Mouse (Mus musculus) lung, postnatal 36 days (tissue): ENCODE data around the gene Tpcn1.
A peak's percentile ranks its signal among the peaks of the same experiment; 100 is the strongest.

Experiments used
- DNase-seq: peaks from one replicate; pipeline ENCODE4 v3.0.0; 2022; ENCODE audit warnings: mixed read lengths

Tpcn1 gene

DNA sequence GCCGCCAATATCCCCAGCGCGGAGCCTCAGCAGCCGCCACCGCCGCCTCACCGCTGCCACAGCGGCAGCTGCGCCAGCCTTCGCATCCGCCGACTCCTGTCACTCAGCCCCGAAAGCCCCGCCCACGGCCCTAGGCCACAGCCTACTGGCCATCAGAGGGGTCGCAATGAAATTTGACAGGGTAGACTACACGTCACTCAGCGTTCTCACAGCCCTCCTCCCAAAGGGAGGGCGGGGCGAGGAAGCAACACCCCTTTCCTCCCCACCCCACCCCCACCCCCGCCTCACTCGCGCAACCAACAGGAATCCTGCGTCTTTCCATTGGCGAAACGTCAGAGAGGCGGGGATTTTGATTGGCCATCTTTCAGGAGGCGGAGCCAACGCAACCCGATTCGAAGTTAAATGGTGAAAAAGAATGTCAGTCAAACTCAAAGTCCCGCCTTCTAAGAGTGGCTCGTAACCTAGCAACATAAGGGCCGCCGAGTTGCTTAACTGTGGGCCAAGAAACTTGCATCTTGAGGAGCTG, at the start of gene Tpcn1, which contains the start of gene Iqcd:
Tpcn1 (minus strand) TSS at position 105 of the 526 bp plus-strand sequence.
Iqcd (plus strand) TSS at position 448 of the 526 bp plus-strand sequence.
- DNase-seq = peak; percentile 99

DNA sequence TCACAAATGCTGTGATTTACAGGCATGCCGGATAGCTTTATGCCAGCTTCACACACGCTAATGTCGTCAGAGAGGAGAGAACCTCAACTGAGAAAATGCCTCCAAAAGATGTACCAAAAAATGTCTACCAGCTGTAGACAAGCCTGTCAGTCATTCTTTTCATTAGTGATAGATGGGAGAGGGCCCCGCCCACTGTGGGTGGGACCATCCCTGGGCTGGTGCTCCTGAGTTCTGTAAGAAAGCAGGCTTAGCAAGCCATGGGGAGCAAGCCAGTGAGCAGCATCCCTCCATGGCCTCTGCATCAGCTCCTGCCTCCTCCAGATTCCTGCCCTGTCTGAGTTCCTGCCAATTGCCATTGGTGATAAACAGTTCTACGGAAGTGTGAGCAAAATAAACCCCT, 47.2 kb upstream of the Tpcn1 start:
- DNase-seq = no peak

DNA sequence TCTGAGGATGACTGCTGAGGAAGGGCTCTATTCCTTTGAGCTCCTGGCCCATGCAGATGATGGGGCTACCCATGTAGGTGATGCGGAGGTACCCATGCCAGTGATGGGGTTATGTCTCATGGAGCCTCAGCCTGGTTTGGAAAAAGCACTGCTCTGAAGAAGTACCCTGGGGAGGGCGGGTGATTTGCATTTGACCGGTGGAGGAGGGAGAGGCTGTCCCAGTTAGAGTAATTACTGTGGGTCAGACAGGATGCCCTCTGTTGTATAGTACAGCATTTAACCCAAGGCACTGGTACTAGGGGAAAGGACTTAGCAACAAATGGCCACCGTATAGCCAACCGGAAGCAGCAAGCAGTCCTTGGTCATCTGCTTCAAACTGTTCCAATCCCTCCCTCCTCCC, 46.4 kb upstream of the Tpcn1 start:
- no peak for DNase-seq

DNA sequence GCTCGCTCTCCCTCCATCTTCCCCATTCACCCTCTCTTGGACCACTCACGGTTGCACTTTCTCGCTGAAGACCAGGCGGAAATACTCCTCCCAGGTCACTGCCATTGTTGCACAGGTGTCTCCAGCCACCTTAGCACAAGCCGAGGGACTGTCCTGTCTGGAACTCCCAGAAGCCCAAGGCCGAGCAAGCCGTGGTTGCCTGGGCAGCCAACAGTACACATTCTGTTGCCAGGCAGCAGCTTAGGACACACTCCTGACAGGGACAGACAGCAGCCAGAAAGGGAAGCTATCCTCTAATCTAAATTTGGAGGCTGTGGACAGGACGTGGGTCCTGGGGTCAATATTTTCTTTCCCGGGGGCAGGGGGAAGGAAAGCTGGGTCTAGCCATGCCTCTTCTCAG, 45.7 kb upstream of the Tpcn1 start, which contains the start of gene Cfap73:
Cfap73 (minus strand) TSS at position 105 of the 400 bp plus-strand sequence.
- DNase-seq = no peak

DNA sequence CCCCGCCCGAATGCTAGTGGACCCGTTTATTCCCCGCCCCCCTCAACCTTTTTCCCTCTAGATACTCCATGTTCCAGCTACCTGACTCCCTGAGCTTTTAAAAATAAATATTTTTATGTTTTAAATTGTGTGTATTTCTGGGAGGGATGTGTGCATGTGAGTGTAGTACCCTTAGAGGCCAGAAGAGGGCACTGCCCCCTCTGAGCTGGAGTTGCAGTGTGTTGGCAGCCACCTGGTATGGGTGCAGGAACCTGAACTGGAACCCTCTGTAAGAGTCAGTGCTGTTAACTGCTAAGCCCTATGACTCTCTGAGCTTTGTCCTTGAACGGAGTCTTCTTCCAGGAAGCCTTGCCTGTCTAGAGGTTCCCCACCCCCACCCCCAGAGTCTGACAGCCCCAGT, 43.4 kb upstream of the Tpcn1 start:
- no peak for DNase-seq

DNA sequence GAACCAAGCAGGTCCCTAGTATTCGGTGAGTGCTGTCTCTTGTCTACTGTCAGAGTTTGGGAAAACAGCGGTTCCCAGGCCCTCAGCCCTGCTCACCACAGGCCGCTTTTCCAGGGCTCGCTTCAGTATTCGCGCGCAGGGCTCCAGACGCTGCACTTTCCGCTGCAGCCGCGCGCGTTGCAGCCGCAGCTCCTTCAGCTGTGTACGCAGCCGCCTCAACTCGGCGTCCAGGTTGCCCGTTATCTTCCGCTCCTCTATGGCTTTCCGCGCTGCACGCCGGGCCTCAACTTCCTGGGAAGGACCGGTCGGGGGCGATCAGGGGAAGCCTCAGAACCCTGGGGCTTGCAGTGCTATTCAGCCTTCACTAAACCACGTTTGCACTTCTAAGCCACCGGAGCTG, 42.7 kb upstream of the Tpcn1 start:
- DNase-seq = no peak

DNA sequence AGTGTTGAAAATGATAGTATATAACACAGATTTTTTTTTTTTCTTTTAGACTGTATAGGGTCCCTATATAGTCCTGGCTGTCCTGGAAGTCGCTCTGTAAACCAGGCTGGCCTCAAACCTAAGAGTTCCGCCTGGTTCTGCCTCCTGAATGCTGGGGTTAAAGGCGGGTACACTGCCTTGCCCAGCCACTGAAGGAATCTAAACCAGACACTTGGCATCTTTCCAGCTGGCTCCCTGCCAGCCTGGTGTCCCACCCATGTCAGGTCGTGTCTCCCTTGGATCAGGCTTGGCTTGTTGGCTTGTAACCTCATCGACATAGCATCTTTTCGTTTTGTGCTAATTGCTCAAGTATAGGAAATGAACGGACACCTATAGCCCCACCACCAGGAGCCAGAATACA, 40.2 kb upstream of the Tpcn1 start:
- no peak for DNase-seq

DNA sequence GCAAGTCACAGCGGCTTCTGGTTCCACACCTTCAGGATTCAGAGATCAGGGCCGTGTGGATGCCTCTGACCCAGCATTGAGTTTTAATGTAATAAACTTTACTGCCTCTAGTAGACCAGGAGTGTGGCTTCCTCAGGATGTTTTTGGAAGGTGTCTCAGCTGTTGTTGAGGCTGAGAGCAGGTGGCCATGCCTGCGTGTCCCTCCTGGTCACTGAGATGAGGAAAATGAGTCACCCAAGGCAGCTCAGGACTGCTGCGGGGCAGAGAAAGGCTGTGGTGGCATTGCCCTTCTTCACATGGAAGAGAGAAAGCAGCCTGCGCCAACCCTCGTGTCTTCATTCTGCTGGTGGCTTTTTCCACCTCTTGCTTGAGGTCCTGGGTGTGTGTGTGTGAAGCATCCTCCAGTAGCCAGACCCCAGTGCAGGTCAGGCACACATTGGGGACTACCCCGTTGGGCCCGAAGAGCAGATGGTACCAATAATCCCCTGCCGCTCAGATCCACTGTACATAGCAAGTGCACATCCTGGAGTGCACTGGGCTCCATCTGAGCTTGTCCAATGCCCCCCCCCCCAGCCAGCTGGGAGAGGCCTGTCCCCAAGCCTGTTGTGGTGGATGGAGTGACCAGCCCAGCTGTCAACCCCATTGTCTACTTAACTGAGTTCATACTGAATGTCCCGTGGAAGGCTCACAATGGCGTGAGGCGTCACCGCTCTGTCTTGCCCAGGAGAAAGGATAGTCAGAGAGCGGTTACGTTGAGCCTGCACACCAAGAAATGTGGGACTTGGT, 39.2 kb upstream of the Tpcn1 start:
- no peak for DNase-seq

DNA sequence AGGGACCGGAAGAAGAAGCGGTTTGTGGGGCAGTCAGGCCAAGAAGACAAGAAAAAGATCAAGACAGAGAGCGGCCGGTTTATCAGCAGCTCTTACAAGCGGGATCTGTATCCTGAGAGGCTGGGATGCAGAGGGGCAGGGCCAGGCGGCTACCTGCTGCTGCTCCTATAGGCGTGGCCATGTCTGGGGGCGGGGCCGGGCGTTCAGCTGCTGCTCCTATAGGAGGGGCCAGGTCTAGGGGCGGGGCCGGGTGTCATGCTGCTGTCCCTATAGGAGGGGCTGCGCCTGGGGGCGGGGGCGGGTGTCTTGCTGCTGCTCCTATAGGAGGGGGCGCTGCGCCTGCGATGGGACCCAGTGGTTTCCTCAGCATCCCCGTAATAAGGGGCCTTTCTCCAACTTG, 37.9 kb upstream of the Tpcn1 start:
- DNase-seq = peak; percentile 44

DNA sequence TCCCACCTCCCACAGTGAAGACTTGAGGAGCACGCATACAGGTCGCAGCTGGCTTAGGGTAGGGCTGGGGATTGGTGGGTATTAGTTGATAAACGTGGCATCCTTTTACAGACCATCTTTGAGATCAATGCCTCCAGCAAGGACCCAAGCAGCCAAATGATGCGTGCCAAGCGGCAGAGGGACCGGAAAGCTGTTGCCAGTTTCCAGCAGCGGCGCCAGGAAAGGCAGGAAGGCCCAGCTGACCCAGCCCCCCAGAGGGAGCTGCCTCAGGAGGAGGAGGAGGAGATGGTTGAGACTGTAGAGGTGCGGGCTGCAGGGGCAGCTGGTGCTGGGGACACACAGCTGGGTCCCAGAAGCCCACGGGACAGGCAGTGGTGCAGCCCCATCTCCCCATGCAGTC, 36.0 kb upstream of the Tpcn1 start:
- no peak for DNase-seq

DNA sequence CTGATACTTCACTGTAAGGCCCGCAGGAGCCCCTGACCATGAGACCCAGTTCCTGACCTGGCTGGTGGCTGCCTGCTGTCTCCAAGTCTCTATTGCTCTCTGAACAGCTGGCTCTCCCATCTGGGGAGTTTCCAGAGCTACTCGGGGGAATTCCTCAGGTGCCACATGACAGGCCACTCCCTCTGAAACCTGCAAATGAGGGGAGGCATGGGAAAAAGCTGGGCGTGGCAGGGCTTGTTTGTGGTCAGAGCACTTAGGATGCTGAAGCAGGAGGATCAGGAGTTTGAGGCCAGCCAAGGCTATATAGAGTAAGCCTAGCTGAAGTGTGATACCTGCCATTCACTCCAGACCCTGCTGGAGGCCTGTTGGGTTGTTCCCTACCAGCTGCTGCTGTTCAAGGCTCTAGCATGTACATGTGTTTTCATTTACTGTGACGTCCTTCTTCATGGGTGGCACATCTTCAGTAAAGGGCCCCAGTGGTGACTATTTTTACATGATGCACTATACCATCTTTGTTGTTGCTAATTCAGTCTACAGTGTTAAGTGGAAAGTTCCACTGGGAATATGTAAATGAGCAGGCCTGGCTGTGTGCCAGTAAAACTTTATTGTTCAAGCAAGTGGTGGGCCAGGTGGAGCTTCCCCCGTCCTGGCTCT, 33.9 kb upstream of the Tpcn1 start:
- peak; percentile 38 for DNase-seq

DNA sequence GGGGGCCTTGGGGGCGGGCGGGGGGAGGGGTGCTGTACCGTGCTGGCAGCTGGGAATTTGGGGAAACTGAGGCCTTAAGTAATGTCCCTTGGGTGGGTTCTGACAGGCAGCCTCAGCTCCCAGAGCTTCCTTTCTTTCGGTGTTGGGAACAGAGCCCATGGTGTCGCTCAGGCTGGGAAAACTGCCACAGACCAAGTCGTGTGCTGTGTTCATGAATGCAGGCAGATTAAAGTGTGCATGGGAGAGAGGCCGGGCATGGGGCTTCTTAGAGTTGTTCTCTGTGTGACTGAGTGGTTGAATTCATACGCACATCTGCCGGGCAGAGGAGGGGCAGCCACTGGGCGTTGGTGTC, 33.3 kb upstream of the Tpcn1 start:
- DNase-seq = no peak

DNA sequence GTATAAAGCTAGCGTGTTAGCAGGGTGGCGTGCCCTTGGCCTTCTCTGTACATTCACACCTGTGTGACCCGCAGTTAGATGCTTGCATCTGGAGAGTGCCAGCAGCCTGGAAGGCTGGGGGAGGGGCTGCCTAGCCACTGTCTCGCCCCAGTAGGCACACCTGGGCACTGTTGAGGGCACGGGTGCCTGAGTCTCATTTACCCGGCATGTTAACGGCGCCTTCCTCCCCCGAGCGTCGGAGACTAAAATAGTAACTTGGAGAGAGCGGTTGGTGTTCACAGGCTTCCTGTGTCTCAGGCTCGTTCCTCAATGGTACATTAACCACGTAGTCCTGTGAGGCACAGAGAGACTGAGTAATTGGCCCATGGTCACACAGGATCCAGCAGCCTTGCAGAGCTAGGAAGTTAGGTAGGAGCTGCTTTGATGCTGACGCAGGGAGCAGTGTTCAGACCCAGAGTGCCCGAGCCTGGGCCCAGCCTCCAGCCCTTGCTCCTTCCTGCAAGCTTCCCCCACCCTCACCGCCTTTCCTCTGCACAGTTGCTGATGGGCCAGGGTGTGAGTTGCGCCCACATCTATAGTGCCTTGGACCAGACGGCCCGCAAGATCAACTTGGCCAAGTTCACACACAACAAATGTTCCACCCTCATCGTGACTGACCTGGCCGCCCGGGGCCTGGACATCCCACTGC, 32.7 kb upstream of the Tpcn1 start:
- no peak for DNase-seq

DNA sequence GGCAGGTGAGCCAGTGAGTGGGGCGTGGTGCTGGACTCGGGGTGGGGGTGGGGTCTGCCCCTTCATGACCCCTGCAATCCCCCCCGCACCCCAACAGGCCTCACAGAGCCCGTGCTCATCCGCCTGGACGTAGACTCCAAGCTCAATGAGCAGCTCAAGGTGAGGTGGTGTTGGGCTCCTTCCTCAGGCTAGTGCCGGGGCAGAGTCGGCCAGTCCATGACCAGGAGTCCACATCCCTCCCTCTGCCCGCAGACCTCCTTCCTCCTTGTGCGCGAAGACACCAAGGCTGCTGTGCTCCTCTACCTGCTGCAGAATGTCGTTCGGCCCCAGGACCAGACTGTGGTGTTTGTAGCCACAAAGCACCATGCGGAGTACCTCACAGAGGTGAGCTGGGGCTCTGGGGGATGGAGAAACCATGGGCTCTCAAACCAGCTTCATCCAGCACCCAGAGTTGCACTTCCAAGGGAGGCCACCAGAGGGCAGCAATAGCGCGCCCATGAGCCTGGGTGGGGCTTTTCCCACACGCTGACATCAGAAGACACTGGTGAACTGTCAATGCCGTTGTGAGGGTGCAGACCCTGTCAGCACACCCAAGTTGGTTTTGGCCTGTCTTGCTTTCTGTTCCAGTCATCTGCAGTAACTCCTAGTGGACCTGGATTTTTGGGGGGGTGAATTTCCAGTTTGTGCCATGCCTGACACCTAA, 32.1 kb upstream of the Tpcn1 start:
- peak; percentile 81 for DNase-seq

DNA sequence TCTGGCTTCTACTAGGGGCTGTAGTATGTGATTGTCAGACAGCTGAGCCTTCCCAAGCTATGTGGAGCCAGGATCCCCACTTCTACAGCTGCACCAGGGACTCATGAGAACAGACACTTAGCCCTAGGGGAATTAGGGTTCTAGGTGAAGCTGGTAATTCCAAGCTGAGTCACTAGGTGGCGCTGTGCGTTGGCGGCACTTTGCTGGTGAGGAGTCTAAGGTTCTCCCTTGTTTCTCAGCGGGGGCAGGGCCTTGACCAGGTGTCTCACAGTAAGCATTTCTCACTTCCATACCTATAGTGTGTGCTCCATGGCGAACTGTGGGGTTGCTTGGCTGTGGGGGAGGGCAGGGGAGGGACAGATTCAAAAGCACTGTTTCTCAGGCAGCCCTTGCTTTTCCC, 30.7 kb upstream of the Tpcn1 start:
- DNase-seq = peak; percentile 53

DNA sequence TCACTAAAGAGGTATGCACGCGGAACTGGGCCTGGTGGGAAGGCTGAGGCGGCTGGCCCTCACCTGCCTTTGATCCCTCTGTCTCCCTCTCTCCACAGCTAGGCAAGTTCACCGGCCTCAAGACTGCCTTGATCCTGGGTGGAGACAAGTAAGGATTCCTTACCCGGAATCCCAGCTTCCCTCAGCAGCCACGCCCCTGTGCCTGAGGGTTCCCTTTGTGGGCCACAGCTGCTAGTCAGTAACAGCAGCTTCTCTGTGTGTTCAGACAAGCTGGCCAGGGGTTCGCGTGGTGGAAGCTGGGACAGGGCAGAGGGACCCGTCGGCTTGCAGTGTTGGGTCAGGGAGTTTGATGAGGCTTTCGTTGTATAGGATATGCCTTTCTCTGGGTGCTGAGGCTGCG, 30.3 kb upstream of the Tpcn1 start:
- DNase-seq = no peak

DNA sequence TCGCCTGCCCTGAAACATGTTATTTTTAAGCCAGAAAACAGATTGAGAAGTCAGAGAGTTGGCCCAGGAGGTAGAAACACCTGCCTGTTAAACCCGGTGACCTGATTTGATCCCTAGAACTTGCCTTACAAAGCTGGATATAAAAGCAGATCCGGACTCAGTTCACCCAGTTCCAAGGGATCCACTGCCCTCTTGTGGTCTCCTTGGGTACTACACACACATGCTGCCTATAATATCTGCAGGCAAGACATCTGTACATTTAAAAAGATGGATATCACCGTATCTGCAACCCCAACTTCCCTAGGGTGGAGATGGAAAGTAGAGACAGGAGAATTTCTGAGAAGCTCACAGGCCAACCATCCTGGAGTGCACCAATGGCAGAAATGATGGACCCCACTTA, 27.4 kb upstream of the Tpcn1 start:
- DNase-seq = peak; percentile 34

DNA sequence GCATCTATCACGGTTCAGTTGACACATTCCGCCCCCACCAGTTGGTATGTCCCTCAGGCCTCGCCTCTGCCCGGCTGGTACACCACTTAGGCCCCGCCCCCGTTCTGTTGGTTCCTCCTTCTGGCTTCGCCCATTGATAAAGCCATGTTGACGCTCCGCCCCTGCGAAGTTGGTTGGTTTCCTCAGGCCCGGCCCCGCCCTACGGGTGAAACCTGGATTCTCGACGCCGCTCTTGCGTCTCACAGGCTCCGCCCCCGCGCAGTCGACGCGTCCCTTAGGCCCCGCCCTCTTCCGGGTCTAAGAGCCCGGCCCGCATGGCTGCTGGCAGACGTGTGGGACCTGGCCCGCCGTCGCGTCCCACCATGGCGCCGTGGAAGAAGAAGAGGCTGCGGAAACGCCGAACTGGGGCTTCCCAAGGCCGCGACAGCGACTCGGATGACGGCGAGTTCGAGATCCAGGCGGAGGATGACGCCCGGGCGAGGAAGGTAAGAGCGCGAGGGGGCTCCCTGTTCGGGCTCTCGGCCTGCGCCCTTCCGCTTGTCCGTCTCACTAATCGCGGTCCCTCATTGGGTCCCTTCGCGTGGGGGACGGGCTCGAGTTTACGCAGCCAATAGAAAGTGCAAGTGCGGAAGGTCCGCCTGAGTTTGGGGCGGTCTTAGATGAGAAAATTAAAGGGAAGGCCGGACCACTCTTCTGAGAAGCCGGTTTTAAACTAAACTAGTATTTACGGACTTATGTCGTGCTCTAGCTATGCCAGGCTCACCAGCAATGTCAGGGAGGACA, 24.5 kb upstream of the Tpcn1 start:
- DNase-seq = peak; percentile 100

DNA sequence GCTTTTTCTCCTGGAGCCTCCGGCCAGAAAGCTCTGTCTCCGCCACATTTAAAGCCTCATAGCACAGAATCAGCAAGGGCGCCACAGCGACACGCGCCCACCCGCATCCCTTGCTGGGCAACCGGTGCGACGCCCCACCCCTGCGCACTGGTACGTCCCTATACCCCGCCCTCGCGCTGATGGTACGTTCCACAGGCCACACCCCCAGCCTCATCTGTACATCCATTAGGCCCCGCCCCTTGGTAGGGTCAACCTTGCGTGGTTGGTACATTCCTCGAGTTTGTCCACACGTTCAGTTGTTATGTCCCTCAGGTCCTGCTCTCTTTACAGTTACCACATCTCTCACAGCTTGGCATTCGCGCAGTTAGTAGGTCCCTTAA, 24.0 kb upstream of the Tpcn1 start, which contains the start of the genes Rita1 and Ddx54:
Rita1 (minus strand) TSS at position 148 of the 380 bp plus-strand sequence.
Ddx54 (plus strand) TSS at position 298 of the 380 bp plus-strand sequence.
- peak; percentile 99 for DNase-seq

DNA sequence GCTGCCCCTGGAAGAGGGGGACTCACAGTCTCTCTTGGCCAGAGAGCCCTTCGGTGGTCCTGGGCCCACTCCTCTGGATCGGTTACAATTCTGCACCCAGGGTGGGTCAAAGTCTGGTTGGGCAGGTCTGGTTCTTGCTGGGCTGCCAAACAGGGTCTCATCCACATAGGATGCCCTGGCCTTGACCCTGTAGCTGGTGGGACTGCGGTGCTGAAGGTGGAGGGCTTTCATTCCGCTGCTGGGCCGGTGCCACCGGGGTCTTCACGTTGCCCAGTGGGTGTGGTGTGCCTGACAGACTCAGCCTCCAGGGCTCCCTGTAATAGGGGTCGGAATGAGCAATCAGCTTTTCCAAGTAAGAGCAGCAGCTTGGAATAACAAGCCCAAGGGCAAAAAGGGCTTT, 22.9 kb upstream of the Tpcn1 start:
- DNase-seq = no peak

DNA sequence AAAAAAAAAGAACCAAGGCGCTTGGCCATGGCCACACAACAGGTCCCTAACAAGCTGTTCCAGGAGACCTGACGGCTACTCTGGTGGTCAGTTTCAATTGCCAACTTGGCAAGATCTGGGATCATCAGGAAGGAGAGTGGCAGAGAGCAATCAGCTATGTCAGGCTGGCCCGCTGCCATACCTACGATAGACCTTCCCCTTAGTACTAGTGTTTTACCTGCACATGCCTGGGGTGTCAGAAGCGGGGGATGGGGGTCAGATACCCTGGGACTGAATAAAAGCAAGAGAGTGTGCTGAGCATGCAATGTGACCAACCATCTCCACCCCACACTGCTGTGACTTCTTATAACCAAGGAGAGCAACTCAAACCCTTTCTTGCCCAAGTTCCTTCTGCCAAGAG, 22.4 kb upstream of the Tpcn1 start:
- DNase-seq = no peak

DNA sequence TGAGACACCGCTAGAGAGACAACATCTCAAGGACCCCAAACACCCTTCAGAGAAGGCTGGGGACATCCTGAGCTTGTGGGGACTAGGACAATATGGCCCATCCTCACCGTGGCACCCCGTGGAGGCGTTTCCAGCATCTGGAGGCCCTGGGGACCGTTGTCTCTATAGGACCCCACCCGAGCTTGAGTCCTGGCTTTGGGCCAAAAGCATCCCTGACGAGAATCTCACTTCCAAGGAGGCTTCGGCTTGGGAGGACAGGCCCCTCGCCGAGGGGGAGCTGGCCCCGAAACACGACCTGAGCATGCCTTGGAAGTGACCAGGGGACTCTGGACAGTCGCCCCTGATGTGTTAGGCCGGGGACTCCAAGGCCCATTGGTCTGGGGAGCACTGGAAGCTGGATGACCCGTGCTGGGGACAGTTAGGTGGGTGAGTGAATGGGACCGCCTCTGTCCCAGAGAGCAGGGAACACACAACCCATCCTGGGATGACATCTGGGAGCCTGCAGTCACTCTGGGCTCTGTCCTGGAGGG, 20.8 kb upstream of the Tpcn1 start:
- no peak for DNase-seq
